Mouse (Mus musculus) forebrain, embryonic 13.5 days (tissue): ENCODE data around the gene Dock10. TPM values are rescaled to one million over a fixed set of nuclear protein-coding genes. Genes with fewer than 3 reads are reported as not detected.

Source experiments
- ATAC-seq: fragments of 200-750 bp; cut with Nextera tagmentation; 2 replicates; pipeline ENCODE4 v1.8.0; 2017
- H3K27ac ChIP-seq: fragments of 300-500 bp; sonication (generic); 2 replicates; pipeline ENCODE4 v1.5.1; 2015; ENCODE audit warnings: inconsistent platforms, mild to moderate bottlenecking, moderate library complexity
- H3K27me3 ChIP-seq: fragments of 300-500 bp; sonication (generic); 2 replicates; pipeline ENCODE4 v1.6.1; 2015; ENCODE audit warnings: mild to moderate bottlenecking, inconsistent platforms
- H3K36me3 ChIP-seq: fragments of 300-500 bp; sonication (generic); 2 replicates; pipeline ENCODE4 v1.6.1; 2015; ENCODE audit warnings: mild to moderate bottlenecking, inconsistent platforms; ENCODE audit not compliant: poor library complexity, severe bottlenecking
- H3K4me1 ChIP-seq: fragments of 300-500 bp; sonication (generic); 2 replicates; pipeline ENCODE4 v1.6.1; 2015; ENCODE audit warnings: inconsistent platforms
- H3K4me2 ChIP-seq: fragments of 300-500 bp; sonication (generic); 2 replicates; pipeline ENCODE4 v1.6.1; 2015; ENCODE audit warnings: inconsistent platforms, mild to moderate bottlenecking, moderate library complexity
- H3K4me3 ChIP-seq: fragments of 300-500 bp; sonication (generic); 2 replicates; pipeline ENCODE4 v1.5.1; 2015; ENCODE audit warnings: mild to moderate bottlenecking, inconsistent platforms
- H3K9ac ChIP-seq: fragments of 300-500 bp; sonication (generic); 2 replicates; pipeline ENCODE4 v1.6.1; 2015; ENCODE audit warnings: mild to moderate bottlenecking, inconsistent platforms
- H3K9me3 ChIP-seq: fragments of 300-500 bp; sonication (generic); replicated peaks from 2 replicates; pipeline ENCODE4 v1.6.1; 2016; ENCODE audit warnings: inconsistent platforms
- WGBS: fragments of 180-500 bp; shearing (Covaris S2); methylation state at CpG from one replicate; pipeline ENCODE4 v1.1.7; 2015; 5-methylcytosine and 5-hydroxymethylcytosine counted together
- polyA plus RNA-seq: library from polyadenylated mRNA; unstranded; fragments of >200 nt; fragmentation: Nextera tagmentation; extraction: Ambion mirVana; gene quantifications from 2 replicates; pipeline ENCODE4 v1.2.1, GENCODE M21; 2015

The Dock10 gene
- polyA plus RNA-seq, 1 experiment from 2014 or later = 1.3 TPM

- Histone ChIP-seq H3K27ac (no peak overlapping the region), H3K4me1 (no peaks in the 10 kb centered on the region), H3K4me3 (no peak overlapping the region), H3K27me3 (no peaks in the 10 kb centered on the region), H3K4me2 (no peak overlapping the region), H3K36me3 (no peaks in the 10 kb centered on the region), H3K9ac (no peak overlapping the region), H3K9me3 (no peaks in the 10 kb centered on the region)
- WGBS = 35% methylated on average over 4 of the region's 4 CpGs
- no peak for ATAC-seq
These were observed 133.8 kb downstream of the Dock10 start for GRCm38 (mm10) chr1:80624552-80624951.

- H3K4me1 ChIP-seq = no peaks in the 10 kb centered on the region
- WGBS = 94% methylated on average over 1 of the region's 1 CpGs
- ATAC-seq = no peak
- no peaks in the 10 kb centered on the region for H3K36me3 ChIP-seq
- no peaks in the 10 kb centered on the region for H3K9me3 ChIP-seq
- no peak overlapping the region for H3K4me3 ChIP-seq
- H3K4me2 ChIP-seq = no peak overlapping the region
- H3K27ac ChIP-seq = no peak overlapping the region
- no peaks in the 10 kb centered on the region for H3K27me3 ChIP-seq
- H3K9ac ChIP-seq = no peak overlapping the region
These were observed 135.7 kb downstream of the Dock10 start for GRCm38 (mm10) chr1:80622646-80623045.

- no peak for ATAC-seq
- H3K36me3 ChIP-seq = no peaks in the 10 kb centered on the region
These were observed 139.2 kb downstream of the Dock10 start for GRCm38 (mm10) chr1:80619100-80619499.

GRCm38 (mm10) chr1:80616671-80617070 is 141.7 kb downstream of the Dock10 start:
- H3K9ac ChIP-seq = no peak overlapping the region
- H3K9me3 ChIP-seq = no peaks in the 10 kb centered on the region
- H3K4me1 ChIP-seq = no peaks in the 10 kb centered on the region
- H3K36me3 ChIP-seq = no peaks in the 10 kb centered on the region
- no peak overlapping the region for H3K4me2 ChIP-seq
- H3K4me3 ChIP-seq = no peak overlapping the region
- H3K27me3 ChIP-seq = no peaks in the 10 kb centered on the region
- no peak overlapping the region for H3K27ac ChIP-seq
- ATAC-seq = no peak
- 83% methylated on average over 5 of the region's 5 CpGs for WGBS

More at GRCm38 (mm10) chr1:80619100-80619499, 139.2 kb downstream of the Dock10 start:
- Histone ChIP-seq H3K4me1 (no peaks in the 10 kb centered on the region), H3K9me3 (no peaks in the 10 kb centered on the region), H3K27ac (no peak overlapping the region), H3K4me3 (no peak overlapping the region), H3K9ac (no peak overlapping the region), H3K4me2 (no peak overlapping the region), H3K27me3 (no peaks in the 10 kb centered on the region)
- WGBS = 93% methylated on average over 2 of the region's 2 CpGs

DNA sequence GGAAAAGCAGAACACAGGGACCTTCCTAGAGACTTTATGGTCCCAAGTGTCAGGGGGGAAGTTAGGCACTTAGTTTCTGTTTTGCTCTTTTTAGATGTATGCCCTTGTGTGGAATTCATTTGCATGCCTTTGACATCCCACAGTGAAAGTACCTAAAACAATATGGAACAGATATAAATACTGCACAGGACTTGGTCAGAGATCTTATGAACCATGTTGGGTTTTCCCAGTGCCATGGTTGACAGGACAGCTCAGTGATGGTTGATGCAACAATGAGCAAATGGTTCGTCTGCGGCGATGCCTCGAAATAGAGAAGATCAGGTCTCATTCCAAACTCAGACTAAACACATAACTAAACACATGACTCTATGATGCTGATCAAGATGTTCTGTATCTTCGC is 143.6 kb downstream of the Dock10 start:
- Histone ChIP-seq H3K9ac (no peak overlapping the region), H3K4me3 (no peak overlapping the region), H3K9me3 (no peaks in the 10 kb centered on the region), H3K4me2 (no peak overlapping the region), H3K27me3 (no peaks in the 10 kb centered on the region), H3K27ac (no peak overlapping the region), H3K4me1 (no peaks in the 10 kb centered on the region), H3K36me3 (no peaks in the 10 kb centered on the region)
- ATAC-seq = no peak
- 95% methylated on average over 5 of the region's 5 CpGs for WGBS

DNA sequence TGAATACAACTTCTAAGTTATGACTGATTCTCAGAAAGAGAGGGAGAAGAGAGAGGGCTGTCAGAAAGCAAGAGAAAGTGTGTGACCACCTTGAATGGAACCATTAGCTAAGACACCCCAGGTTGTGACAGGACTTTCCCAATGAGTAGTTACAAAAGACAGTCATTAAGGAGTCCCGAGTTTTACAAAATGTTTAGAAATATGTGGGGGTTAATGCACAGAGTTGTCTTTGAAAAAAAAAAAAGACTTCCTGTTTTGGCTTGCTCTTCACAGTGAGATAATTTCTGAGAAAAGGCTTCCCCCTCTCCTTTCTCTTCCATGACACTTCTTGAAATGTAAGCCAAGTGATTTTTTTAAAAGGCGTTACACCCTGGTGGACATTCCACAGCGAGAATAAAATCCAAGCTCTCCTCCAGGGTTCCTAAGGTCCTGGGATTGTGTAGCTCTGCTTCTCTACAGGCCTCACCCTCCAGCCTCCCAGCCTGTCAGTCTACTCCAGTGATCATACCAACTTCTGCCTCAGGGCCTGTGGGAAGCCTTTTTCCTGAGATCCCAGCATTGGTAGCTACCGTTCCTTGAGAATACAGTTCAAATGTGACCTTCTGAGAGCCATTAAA is 144.8 kb downstream of the Dock10 start:
- Histone ChIP-seq H3K4me2 (no peak overlapping the region), H3K27ac (no peak overlapping the region), H3K36me3 (no peaks in the 10 kb centered on the region), H3K9me3 (no peaks in the 10 kb centered on the region), H3K4me3 (no peak overlapping the region), H3K27me3 (no peaks in the 10 kb centered on the region), H3K4me1 (no peaks in the 10 kb centered on the region), H3K9ac (no peak overlapping the region)
- no peak for ATAC-seq
- 86% methylated on average over 4 of the region's 4 CpGs for WGBS

DNA sequence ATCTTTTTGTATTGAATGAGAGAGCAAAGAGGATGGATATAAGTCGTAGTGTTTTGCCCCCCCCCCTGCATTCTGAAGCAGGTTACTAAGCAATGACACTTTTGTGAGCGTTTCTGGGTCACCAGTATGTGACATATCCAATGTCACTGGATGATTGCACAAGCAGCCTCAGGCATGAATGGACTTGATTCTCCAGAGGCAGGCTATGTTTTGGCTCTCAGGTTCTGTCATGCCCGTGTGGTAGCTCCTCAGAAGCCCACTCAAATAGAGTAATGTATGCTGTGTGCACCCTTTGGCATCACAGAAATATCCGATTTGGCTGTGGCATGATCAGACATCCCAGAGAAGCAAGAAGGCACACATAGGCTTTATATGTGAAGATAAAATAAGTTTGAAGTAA is 150.8 kb downstream of the Dock10 start:
- Histone ChIP-seq H3K27me3 (no peaks in the 10 kb centered on the region), H3K27ac (no peak overlapping the region), H3K4me1 (no peaks in the 10 kb centered on the region), H3K4me3 (no peak overlapping the region), H3K36me3 (no peaks in the 10 kb centered on the region), H3K9ac (no peak overlapping the region), H3K4me2 (no peak overlapping the region), H3K9me3 (no peaks in the 10 kb centered on the region)
- no peak for ATAC-seq
- 81% methylated on average over 4 of the region's 4 CpGs for WGBS

DNA sequence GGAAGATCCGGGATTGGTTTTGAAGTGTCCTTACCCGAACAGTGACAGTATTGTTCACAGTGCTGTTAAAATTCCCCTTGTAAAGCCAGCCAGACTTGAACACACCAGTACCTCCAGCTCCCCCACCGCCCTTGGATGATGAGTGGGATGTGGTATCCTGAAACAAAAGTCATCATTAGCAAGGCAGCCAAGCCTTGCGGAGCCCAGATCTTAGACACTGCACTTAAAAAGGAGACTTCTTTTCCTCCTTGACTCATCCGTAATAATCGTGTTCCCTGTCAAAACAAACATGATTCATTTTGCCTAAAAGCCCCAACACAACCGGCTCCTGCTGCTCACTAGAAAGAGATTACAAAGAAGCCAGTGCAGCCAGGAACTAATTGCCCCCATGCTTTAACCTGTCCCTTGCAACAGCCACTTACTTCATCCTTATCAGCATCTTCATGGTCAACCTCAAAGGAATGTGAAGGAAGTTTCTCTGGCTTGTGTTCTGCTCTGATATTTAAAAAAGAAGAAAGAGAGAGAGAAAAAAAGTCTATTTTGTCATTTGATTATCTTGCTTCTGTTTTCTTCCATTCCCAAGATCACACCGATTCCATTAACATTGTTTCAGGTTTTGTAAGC is 152.1 kb downstream of the Dock10 start:
- Histone ChIP-seq H3K4me1 (no peaks in the 10 kb centered on the region), H3K9me3 (no peaks in the 10 kb centered on the region), H3K36me3 (no peaks in the 10 kb centered on the region), H3K27ac (no peak overlapping the region), H3K4me3 (no peak overlapping the region), H3K9ac (no peak overlapping the region), H3K27me3 (no peaks in the 10 kb centered on the region), H3K4me2 (no peak overlapping the region)
- no peak for ATAC-seq
- WGBS = 51% methylated on average over 8 of the region's 8 CpGs

GRCm38 (mm10) chr1:80604332-80604731 is 154.0 kb downstream of the Dock10 start:
- H3K27ac ChIP-seq = no peak overlapping the region
- no peak overlapping the region for H3K4me3 ChIP-seq
- no peak for ATAC-seq
- H3K9ac ChIP-seq = no peak overlapping the region
- no peaks in the 10 kb centered on the region for H3K9me3 ChIP-seq
- no peaks in the 10 kb centered on the region for H3K27me3 ChIP-seq
- no peaks in the 10 kb centered on the region for H3K36me3 ChIP-seq
- H3K4me1 ChIP-seq = no peaks in the 10 kb centered on the region
- H3K4me2 ChIP-seq = no peak overlapping the region
- WGBS = 57% methylated on average over 2 of the region's 2 CpGs

- H3K4me2 ChIP-seq = no peak overlapping the region
- H3K4me3 ChIP-seq = no peak overlapping the region
- H3K4me1 ChIP-seq = no peaks in the 10 kb centered on the region
- no peaks in the 10 kb centered on the region for H3K27me3 ChIP-seq
- no peaks in the 10 kb centered on the region for H3K36me3 ChIP-seq
- H3K27ac ChIP-seq = no peak overlapping the region
- H3K9me3 ChIP-seq = no peaks in the 10 kb centered on the region
- ATAC-seq = no peak
- whole genome bisulfite sequencing = 88% methylated on average over 2 of the region's 2 CpGs
- H3K9ac ChIP-seq = no peak overlapping the region
These were observed 155.2 kb downstream of the Dock10 start for GRCm38 (mm10) chr1:80603081-80603480.

DNA sequence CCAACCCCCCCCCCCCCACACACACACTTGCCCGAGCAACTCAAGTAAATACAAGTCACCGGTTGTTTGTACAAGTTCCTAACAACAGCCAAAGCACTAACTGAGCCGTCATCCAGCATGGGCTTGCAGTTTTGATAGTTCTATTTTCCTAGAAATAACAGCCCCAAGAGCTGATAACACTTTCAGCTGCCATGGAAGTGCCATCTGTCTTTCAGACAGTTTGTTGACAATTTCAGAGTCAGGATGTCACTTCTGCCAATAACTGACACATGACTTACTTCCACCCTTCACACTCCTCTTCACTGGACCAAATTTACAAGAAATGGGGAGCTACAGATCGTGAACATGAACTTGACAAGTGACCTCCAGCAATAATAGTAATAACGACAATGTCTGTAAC is 175.0 kb downstream of the Dock10 start:
- Histone ChIP-seq H3K4me3 (no peak overlapping the region), H3K27ac (no peak overlapping the region), H3K27me3 (no peaks in the 10 kb centered on the region), H3K4me2 (no peak overlapping the region), H3K36me3 (no peaks in the 10 kb centered on the region), H3K9me3 (no peaks in the 10 kb centered on the region), H3K9ac (no peak overlapping the region), H3K4me1 (no peaks in the 10 kb centered on the region)
- ATAC-seq = 0 out of 2 replicates have a peak, but pooled peaks have one; percentile 8
- WGBS = 85% methylated on average over 5 of the region's 5 CpGs

- Histone ChIP-seq H3K4me1 (no peaks in the 10 kb centered on the region), H3K36me3 (no peaks in the 10 kb centered on the region), H3K9ac (no peak overlapping the region), H3K27me3 (no peaks in the 10 kb centered on the region), H3K9me3 (no peaks in the 10 kb centered on the region), H3K4me3 (no peak overlapping the region), H3K27ac (no peak overlapping the region), H3K4me2 (no peak overlapping the region)
- 0 out of 2 replicates have a peak, but pooled peaks have one; percentile 30 for ATAC-seq
- WGBS = 94% methylated on average over 3 of the region's 3 CpGs
These were observed 176.1 kb downstream of the Dock10 start for GRCm38 (mm10) chr1:80582186-80582585.

- no peak for ATAC-seq
- Histone ChIP-seq H3K27me3 (no peaks in the 10 kb centered on the region), H3K36me3 (no peaks in the 10 kb centered on the region), H3K9ac (no peak overlapping the region), H3K4me2 (no peak overlapping the region), H3K4me3 (no peak overlapping the region), H3K27ac (no peak overlapping the region), H3K4me1 (no peaks in the 10 kb centered on the region), H3K9me3 (no peaks in the 10 kb centered on the region)
- WGBS = 87% methylated on average over 2 of the region's 2 CpGs
These were observed 181.4 kb downstream of the Dock10 start for GRCm38 (mm10) chr1:80576898-80577297.
